Mouse (Mus musculus) kidney, postnatal 36 days (tissue): ENCODE data around the gene Sft2d1.
A peak's percentile ranks its signal among the peaks of the same experiment; 100 is the strongest.

Experiments used
- DNase-seq, 2 experiments: peaks; one replicate each; pipeline ENCODE4 v3.0.0; 2021 to 2022; ENCODE audit warnings: mixed read lengths in 2 of 2

Gene Sft2d1

DNA sequence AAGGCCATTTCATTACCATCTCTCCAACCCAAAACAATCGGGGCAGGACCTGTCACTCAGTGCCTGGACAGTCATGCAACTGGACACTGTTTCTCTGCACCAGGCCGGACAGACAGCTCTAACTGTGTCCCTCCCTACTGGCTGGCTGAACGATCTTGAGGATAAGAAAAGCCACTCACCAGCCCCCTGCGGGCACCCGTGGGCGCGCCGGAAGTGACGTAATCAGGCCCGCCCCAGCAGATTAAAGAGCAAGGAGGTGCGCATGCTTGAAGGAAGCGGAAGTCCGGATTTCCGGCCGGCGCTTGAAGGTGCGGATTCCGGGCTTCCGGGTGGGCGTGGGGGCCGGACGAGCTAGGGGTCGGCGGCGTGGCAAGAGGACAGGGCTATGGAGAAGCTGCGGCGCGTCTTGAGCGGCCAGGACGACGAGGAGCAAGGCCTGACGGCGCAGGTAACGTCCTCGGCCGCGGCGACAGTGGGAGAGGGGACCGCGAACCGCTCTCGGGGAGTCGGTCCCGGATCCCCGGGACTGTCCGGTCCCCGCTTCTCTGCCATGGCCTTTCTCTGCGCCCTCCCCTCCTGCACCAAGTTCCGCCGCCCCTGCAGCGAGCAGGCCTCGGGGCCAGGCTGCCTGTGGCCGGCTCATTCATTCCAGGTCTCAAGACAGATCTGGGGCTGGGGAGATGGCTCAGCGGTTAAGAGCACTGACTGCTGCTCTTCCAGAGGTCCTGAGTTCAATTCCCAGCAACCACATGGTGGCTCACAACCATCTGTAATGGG, at the start of gene Sft2d1:
Gene Sft2d1, plus strand, starts transcription at position 265 of the 777 bp plus-strand sequence.
- peak; percentile 97 to 98 for DNase-seq

DNA sequence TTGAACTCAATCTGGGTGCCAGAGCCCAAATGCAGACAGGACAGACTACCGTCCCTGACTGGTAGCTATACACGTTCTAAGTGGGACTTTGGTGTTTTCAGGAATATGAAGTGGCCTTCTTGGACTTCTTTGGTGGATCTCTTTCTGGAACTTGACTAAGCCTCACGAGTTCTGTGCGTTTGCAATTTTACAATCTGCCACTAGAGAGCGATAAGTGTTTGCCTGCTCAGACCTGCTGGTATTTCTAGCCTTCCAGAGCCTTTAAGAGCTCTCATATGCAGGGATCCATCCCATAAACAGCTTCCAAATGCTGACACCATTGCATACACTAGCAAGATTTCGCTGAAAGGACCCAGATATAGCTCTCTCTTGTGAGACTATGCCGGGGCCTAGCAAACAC, 46.3 kb upstream of the Sft2d1 start:
- DNase-seq, result peak; percentile 65 to 73

DNA sequence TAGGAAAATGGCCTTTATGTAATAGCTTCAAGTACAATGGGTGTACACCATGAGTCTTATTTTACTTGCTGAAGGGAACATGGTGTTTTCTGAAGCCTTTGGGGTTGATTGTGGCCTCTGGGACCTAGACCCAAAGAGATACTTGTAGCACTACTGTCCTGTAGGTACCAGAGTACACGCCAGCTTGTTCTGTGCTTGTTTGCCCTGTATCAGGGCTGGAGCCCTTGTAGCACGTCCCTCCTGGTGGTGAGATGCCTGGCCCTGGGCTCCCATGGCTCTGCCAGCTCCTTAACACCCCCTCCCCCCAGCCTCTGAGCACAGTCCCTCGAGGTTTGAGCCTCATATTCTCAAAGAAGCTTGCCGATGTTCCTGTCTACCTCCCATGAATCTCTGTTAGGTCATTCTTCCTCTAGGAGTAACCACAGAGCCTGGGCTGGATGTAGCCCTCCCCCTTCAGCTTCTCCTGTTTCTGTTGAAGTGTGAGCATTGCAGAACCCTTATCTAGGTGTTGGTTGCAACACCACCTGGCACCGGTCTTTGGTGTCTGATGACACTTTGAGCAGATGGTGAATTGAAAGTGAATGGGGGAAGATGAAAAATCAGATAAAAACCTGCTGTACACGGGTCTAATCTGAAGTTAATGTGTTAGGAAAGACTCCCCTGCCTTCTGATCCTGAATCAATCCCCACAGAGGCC, 38.7 kb upstream of the Sft2d1 start:
- DNase-seq, result no peak

DNA sequence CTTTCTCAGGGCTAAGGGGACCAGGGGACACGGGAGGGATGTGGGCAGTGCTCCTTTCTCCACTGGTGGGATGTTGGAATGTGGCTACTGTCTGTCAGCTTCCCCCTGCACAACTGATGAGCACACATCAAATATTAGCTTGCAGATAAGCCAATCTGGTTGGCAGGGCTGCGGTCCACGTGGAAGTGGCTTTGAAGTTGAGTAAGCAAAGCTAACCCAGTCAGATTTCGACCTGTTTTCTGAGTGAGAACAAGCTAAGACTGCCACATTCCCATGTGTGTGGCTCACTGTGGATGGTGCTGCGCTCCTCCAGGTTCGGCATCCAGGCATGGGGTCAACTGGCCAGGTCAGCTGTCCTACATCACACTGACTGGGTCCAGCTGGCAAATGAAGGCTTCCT, 38.0 kb upstream of the Sft2d1 start:
- DNase-seq, result no peak

DNA sequence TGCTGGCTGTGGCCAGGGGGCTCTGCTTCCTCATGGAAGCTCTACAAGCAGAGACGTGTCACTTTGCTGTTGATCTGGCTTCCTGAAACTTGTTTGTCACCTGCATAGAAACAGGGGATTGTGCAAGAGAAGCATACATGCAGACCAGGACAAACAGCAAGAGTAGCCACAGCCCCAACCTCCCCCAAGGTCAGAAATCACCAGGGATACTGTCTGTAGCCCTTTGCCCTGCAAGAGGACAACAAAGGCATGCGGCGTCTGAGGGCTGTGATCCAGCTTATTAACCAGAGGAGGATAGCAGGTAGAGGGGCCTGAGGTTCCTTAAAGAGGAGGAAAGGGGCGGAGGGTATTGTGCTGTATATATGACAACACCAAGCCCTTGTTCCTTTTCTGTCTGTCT, 34.8 kb upstream of the Sft2d1 start:
- peak; percentile 74 to 81 for DNase-seq

DNA sequence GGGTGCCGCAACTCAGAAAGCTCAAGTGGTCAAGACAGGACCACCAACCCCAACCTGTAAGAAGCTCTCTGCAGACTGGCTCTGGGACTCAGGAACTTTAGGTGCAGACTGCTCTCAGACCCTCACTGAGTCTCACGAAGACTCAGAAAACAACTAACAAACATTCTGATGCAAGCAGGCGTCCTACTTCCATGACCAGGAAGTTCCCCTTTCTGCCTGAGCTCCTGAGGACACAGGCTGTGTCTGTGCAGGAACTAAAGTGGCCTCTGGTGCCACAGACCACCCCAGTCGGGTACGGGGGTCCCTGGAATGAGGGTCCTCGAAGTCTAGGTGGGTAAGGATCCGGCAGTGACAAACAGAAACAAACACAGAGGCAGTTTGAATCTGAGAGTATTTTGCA, 34.2 kb upstream of the Sft2d1 start:
- no peak for DNase-seq

DNA sequence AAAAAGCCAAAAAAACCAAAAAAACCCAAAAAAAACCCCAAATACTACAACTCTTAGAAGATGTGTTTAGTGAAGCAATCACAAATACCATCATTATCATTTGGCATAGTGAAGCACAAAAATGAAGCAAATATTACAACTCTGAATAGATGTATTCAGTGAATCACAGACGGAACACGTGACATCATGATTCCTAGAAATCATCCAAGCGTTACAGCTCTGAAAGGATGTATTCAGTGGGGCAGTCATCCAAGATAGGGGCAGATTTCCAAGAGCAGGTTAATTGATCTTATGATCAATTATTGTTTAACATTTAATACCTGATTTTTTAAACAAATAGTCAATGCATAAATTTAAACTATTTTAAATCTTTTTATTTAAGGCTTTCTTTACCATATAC, 33.6 kb upstream of the Sft2d1 start:
- no peak for DNase-seq

DNA sequence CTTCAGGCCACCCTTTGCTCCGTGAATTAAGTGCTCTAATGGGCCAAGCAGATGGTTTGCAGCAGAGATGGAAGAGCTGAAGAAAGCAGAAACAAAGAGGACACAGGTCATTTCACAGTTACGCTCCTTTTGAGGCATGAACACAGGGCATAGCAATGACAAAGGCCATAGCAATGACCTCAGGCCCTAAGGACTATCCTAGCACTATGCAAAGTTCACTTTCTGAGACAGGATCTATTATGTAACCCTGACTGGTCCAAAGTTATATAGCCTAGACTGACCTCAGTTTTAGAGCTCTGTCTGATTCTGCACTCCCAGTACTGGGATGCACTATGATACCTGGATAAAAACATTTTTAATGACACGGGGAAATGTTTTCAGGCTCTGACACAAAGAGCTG, 32.5 kb upstream of the Sft2d1 start:
- peak in 1 of 2 experiments; percentile 37 for DNase-seq

DNA sequence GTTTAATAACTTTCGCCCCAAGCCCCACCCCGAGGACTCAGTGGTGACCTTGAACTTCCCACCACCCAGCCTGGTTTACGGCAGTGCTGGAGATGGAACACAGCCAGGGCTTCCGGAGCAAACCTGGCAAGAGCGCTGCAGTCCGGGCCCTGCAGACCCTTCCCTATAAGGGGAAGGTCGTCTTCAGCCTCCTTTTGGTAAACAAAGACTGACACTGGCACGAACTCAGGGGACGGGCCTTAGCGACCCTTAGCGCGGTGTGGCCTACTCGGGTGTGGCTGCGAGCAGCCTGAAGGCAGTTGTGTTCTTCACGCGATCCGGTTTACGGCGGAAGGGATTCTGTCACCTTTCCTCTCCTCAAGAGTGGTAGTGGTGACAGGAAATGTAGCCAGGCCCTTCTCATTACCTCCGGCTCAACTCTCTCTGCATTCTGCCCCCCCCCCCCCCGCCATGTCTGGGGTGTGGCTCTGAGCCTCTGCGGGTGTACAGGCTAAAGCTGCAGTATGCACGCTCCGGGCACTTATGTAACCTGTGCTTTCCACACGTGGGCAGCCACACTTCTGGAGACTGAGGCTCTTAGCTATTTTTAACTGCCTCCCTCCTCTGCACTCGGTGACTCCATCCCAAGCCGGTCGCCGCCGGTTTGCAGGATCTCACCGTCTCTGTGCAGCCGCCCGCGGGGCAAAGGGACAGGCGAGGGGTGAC, 27.9 kb upstream of the Sft2d1 start, which contains the start of gene Mpc1:
Gene Mpc1, plus strand, starts transcription at position 84 of the 705 bp plus-strand sequence.
- peak; percentile 89 to 96 for DNase-seq

DNA sequence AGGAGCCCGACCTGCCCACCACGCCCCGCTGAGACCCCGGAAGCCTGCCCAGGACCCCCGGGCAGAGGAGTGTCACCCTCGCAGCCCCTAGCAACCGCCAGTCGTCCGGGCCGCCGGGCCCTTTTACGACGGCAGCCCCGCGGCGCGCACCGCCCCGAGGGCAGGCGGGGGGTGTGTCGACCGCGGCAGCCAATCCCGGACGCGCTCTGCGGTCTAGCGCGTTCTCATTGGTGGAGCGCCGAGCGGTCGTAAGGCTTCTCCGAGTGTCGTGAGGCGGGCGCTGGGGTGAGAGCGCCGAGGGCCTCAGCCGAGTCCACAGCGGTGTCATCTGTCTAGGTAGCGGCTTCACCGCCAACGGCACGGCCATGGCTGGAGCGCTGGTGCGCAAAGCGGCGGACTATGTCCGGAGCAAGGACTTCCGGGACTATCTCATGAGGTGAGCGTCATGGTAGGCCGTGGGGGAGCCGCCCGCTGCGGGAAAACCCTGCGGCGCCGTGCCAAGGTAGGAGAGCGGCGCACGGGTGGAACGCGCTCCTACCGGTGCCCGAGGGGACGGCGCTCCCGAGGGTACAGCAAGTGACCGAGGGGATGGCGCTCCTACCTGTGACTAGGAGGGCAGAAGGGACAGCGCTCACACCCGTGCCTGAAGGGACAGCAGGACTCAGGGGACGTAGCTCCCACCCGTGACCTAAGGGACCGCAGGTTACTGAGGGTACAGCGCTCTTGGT, 27.2 kb upstream of the Sft2d1 start:
- peak; percentile 96 to 97 for DNase-seq

DNA sequence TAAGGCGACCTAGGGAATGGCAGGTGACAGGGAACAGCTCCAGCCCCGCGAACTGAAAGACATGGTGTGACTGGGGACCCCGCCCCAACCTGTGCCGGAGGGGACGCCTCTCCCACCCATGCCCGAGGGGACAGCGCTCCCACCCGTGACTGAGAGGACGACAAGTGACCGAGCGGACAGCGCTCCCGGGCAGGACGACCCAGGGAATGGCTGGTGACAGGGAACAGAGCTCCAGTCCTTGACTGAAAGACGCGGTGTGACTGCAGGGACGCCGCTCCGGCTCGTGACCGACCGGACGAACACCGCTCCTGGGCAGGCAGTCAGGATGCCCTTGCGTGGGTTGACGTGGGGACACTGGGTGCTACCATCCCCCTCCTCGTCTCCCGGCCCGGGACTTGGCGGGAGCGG, 26.6 kb upstream of the Sft2d1 start:
- DNase-seq, result peak; percentile 66 to 75

DNA sequence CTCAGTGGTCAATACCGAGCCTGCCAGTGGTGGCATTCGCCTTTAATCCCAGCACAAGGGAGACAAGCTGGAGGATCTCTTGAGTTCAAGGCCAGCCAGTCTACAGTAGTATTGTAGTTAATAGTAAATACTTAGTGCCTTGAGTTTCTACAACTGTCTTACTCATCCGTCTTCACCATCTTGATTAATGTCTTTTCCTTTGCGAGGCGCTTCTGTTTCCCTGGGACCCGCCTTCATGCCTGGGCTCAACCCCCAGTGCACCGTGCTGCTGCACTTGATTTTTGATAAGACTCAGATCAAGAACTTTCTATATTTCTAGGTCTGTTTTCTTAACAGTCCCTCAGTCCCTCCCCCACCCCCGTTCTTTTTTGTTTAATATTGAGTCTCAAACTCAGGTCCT, 25.8 kb upstream of the Sft2d1 start:
- DNase-seq, result no peak

DNA sequence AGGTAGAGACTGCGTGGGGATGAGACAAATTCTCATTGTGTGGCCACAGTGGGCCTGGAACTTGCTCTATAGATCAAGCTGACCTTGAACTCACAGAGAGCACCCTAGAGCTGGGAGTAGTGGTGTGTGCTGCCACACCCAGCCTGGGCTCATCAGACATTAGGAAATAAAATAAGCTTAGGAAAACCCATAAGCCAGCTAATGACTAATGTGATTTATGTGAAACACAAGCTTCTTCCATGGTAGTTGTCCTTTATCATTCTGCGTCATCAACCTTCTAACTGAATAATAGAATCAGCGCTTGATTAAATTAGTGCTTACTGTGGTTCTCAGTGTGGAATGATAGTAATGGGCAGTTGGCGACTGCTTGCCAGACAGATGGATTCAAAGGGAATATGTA, 23.9 kb upstream of the Sft2d1 start:
- DNase-seq, result no peak

DNA sequence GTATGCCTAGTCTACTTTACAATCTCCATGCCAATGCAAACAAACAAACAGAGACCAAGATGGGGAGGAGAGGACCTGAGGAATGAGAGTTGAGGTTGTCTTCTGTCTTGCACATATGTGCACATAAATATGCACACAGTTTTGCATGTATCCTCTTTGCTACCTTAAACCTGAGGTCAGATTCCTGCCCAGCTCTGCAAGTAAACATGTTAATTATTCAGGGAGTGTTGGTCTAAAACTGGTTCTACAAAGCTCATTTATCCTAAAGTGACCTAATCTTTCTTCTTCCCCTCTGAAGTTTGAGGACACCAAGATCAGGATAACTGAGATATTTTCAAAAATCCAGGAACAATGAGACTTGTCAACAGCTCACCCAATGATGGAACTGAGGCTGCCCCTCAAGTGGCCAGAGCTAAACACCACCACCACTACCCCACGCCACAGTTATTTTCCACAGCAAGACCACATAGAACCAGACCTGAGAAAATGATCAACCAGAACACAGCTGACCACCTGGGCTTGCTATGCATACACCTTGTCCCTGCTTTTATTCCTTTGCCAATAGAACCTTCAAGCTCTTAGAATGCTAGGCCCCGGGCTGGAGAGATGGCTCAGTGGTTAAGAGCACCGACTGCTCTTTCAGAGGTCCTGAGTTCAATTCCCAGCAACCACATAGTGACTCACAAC, 20.8 kb upstream of the Sft2d1 start:
- peak in 1 of 2 experiments; percentile 45 for DNase-seq

DNA sequence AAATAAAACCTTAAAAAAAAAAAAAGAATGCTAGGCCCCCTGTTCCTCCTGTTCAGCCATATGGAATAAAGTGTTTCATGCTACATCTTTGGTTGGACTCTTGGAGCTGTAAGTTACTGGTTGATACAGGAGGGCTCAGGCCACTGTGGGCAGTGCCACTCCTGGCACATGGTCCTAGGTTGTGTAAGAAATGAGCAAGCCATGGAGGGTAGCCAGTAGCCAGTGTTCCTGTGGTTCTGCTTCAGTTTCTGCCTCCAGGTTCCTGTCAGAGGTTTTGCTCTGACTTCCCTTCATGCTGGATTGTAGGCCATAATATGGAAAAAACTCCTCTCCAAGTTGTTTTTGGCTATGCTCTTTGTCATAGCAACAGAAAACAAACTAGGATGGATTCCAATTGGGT, 20.2 kb upstream of the Sft2d1 start:
- DNase-seq, result peak; percentile 50 to 60

DNA sequence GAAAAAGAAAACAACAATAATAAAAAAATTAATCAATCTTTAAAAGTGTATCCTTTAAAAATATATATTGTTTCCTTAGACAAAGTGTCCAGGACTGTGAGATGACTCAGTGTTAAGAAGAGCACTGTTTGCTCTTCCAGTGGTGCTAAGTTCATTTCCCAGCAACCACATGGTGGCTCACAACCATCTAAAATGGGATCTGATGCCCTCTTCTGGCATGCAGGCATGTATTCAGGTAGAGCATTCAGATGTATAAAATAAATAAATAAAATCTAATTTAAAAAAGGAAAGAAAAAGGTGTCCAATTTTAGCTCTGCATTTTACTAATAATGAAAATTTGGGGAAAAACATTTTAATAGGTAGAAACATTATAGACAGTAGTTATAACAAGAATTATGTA, 15.1 kb upstream of the Sft2d1 start:
- no peak for DNase-seq

DNA sequence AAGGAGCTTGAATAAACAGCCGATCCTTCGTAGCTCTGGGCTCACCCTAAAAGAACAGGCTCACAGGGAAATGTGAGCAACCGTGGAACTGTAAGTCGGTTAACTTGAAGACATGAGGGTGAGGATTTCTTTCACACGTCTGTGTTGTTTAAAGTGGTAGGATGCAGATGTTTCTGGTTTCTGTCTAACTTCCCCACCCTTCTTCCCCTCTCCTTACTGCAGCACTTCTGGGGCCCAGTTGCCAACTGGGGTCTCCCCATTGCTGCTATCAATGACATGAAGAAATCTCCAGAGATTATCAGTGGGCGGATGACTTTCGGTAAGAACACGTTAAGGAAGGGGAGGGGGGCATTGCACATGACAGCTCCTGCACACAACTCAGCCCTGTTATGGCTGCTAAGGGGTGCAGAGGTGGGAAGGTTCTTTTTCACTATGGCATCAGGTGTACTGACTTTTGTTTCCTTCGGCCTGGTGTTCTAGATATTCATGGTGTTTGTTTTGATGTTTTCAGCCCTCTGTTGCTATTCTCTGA, 14.5 kb upstream of the Sft2d1 start:
- DNase-seq, result no peak

DNA sequence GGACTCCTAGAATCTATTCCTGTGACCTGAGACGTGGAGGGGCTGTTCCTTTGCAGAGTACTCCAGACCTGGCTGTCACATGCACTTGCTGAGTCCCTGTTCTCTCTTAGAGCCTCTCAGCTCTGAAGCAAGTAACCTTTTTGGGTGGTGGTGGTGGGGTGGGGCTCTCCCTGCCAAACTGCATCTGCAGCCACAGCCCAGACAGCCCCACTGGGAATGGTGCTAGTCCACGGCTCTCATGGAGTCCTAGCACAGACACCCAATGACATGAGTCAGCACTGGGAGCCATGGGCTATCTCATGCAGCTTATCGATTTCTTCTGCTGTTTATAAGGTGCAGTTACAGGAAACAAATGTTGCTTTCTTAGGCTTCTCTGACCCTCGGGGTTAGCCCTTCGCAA, 13.2 kb upstream of the Sft2d1 start:
- DNase-seq, result no peak

DNA sequence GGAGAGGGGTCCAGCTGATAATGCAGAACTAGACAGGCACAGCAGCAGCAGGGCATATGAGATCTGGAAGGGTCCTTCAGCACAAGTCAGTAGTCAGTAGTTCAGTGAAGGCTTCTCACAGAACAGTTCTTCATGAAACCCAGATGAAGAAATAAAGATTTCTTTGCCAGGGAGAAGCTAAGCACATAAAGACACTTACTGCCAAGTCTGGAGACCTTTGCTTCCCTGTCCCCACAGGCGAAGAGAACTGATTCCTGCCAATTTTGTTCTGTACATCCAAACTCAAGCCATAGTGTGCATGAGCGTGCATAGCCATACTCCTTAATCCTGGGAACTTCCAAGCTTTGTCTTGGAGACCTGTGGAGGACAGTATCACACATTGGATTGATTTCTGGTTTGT, 12.6 kb upstream of the Sft2d1 start:
- no peak for DNase-seq

DNA sequence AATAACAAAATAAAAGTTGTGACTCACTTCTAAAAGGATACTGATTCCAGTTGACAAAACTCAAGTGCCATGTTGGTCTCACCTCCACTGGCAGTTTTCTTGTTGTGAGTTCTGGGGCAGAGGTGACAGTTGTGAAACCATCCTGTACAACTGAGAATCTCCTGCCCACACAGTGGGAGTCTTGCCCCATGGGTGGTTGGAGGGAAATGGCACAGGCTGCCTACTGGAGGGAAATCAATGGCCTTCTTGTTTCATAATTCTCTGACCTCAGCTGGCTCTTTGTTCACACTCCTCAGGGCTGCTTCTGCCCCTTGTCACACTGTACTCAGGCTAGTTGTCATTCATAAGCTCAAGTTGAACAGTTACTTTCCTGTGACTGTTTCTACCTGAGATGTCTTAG, 11.4 kb upstream of the Sft2d1 start:
- DNase-seq, result no peak

DNA sequence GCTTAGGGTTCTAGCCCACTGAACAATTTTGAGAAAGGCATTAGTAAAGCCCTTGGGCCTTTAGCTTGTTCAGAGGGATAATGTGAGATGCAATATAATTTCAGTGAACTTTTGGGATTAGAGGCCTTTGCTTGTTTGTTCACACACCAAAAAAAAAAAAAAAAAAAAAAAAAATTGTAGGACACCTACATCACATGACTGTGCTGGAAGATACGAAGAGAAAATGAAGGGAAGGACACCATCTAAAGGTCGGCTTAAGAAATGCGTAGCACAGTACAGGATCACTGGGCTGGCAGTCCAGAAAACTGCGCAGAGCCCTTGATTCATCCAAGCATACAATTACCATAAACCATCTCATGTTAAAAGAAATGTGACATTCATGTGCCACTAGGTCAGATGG, 9.4 kb upstream of the Sft2d1 start:
- DNase-seq, result no peak

DNA sequence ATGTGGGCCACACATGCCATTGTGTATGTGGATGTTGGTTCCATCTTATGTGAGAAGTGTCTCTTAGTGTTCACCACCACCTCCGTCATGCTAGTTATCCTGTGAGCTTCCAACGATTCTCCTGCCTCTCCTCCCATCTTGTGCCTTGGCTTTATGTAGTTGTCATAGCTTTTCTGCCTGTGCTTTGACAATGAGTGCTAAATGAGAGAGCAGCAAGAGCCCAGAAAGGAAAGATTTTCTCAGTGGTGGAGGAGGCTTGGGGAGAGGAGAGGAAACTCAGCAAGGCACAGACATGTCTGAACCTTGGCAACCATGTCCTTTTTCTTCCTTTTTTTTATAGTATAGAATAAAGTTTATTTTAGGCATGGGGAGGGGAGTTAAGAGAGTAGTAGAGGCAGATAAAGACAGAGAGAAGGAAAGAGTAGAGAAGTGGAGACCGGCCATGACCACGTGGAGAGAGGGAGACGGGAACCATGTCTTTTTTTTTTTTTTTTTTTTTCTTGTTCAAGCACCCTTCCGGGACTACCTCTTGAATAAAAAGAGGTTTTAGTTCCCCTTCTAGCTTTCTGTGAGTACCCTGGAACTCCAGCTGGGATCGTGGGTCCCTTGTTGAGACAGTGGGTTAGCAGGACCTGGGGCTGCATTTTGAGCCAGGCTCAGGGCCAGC, 8.0 kb upstream of the Sft2d1 start:
- no peak for DNase-seq
